24 mouse cellular contexts compared by ENCODE assay signal in genomic region chr14:122721750-122722149, GRCm38 (mm10).
DNase-seq lines count a peak whose midpoint lies in the region; ATAC-seq and TF ChIP-seq lines count a peak whose summit lies in the region.
"Had no signal": no experiment of that assay in that cellular context is flagged by ENCODE, and none has a peak within 500 bp of the region (broad histone marks: within the 10 kb centered on the region; RNA-seq: fewer than 3 reads in every experiment).

No protein-coding gene starts in this region.

- WGBS in intestine, embryonic 16.5 days: 27% methylated on average over 4 of the region's 4 CpGs

- no peak overlapping the region for H3K4me2 ChIP-seq in intestine, embryonic 16.5 days (ENCODE audit: low read depth, low read length)
- H3K4me2 ChIP-seq: heart, embryonic 13.5 days; hindbrain, embryonic 15.5 days; kidney, embryonic 15.5 days; limb, embryonic 15.5 days; liver, embryonic 13.5 days; neural tube, embryonic 13.5 days had no signal

- DNase-seq in layer of hippocampus, adult 2 months (ENCODE audit: low spot score in 2 of 2): no peak
- DNase-seq in layer of hippocampus, adult 18-20 months (ENCODE audit: low spot score in 2 of 2): no peak
- DNase-seq in frontal cortex, postnatal 36 days (ENCODE audit: low spot score in 2 of 2): no peak
- DNase-seq: adrenal gland, postnatal 36 days; B cell, adult 2 months; cerebellum, adult 11 months; heart, postnatal 10 days; kidney, adult 11 months; kidney, postnatal 25 days; liver, embryonic 13.5 days; lung, adult 18-20 months; lung, postnatal 10 days; right cerebral cortex, postnatal 4 days; thymus, postnatal 4 days had no signal

- no peak overlapping the region for H3K4me3 ChIP-seq in layer of hippocampus, adult 2 months
- H3K4me3 ChIP-seq in intestine, embryonic 16.5 days (ENCODE audit: low read length): no peak overlapping the region
- H3K4me3 ChIP-seq: heart, embryonic 13.5 days; hindbrain, embryonic 15.5 days; kidney, embryonic 15.5 days; limb, embryonic 10.5 days; limb, embryonic 15.5 days; liver, embryonic 13.5 days; neural tube, embryonic 13.5 days had no signal

- H3K36me3 ChIP-seq in intestine, embryonic 16.5 days (ENCODE audit: control insufficient read depth, insufficient read depth, low read length): no peaks in the 10 kb centered on the region
- H3K36me3 ChIP-seq: heart, embryonic 13.5 days; hindbrain, embryonic 15.5 days; kidney, embryonic 15.5 days; limb, embryonic 15.5 days; liver, embryonic 13.5 days; neural tube, embryonic 13.5 days had no signal

- TF ChIP-seq CTCF in layer of hippocampus, adult 2 months (conservative IDR thresholded peaks at IDR 0.05): no peak

- H3K27me3 ChIP-seq in intestine, embryonic 16.5 days (replicated peaks; ENCODE audit: control insufficient read depth, insufficient read depth, low read length): no peaks in the 10 kb centered on the region
- H3K27me3 ChIP-seq: heart, embryonic 13.5 days; hindbrain, embryonic 15.5 days; kidney, embryonic 15.5 days; limb, embryonic 15.5 days; liver, embryonic 13.5 days; neural tube, embryonic 13.5 days had no signal

- no peak overlapping the region for H3K9ac ChIP-seq in intestine, embryonic 16.5 days (ENCODE audit: low read depth, low read length)
- H3K9ac ChIP-seq: heart, embryonic 13.5 days; hindbrain, embryonic 15.5 days; kidney, embryonic 15.5 days; limb, embryonic 15.5 days; liver, embryonic 13.5 days; neural tube, embryonic 13.5 days had no signal

- H3K4me1 ChIP-seq in intestine, embryonic 16.5 days (ENCODE audit: control insufficient read depth, insufficient read depth, low read length): peaks cover 3% of the 10 kb centered on the region
- H3K4me1 ChIP-seq: heart, embryonic 13.5 days; kidney, embryonic 15.5 days; limb, embryonic 15.5 days; liver, embryonic 13.5 days had no signal

- 0 out of 2 replicates have a peak, but pooled peaks have one; percentile 42 for ATAC-seq in common myeloid progenitor, adult 5-6 weeks (replicated peaks; ENCODE audit: low read depth, poor library complexity, severe bottlenecking)
- ATAC-seq in intestine, embryonic 16.5 days: peak; percentile 74; the same call in 1 of the 2 replicates
- ATAC-seq in inflammation-experienced regulatory T-cells, adult 6 months: no peak

- H3K27ac ChIP-seq in layer of hippocampus, adult 2 months: peak overlapping the region; percentile 5
- H3K27ac ChIP-seq in intestine, embryonic 16.5 days (ENCODE audit: low read length): no peak overlapping the region
- H3K27ac ChIP-seq: heart, embryonic 13.5 days; kidney, embryonic 15.5 days; limb, embryonic 10.5 days; limb, embryonic 15.5 days; liver, embryonic 13.5 days; macrophage; neural tube, embryonic 13.5 days had no signal

- no peaks in the 10 kb centered on the region for H3K9me3 ChIP-seq in intestine, embryonic 16.5 days (ENCODE audit: control insufficient read depth, low read length)
- H3K9me3 ChIP-seq: heart, embryonic 13.5 days; hindbrain, embryonic 15.5 days; kidney, embryonic 15.5 days; limb, embryonic 10.5 days; limb, embryonic 15.5 days; liver, embryonic 13.5 days; neural tube, embryonic 13.5 days had no signal
